Mouse (Mus musculus): ENCODE results near the gene Tnks2.

- TF ChIP-seq CTCF (IDR thresholded peaks at IDR 0.05) (0 out of 2 replicates have a peak, but pooled peaks have one; percentile 8), EP300 (IDR thresholded peaks at IDR 0.05) (peak; percentile 64)
Observed at GRCm38 (mm10) chr19:36819199-36819598, 14.8 kb upstream of the Tnks2 start.
